17 mouse cellular contexts compared by ENCODE assay signal in genomic region chr4:103208553-103208952, GRCm38 (mm10).
"Had no signal": no experiment of that assay in that cellular context is flagged by ENCODE, and none has a peak within 500 bp of the region (broad histone marks: within the 10 kb centered on the region; RNA-seq: fewer than 3 reads in every experiment).

No protein-coding gene starts in this region.

- DNase-seq: liver, postnatal 0 days; lung, adult 2 months; lung, postnatal 14 days; lung, postnatal 36 days; right cerebral cortex, postnatal 14 days; thymus, adult 18-20 months; thymus, postnatal 25 days; thymus, postnatal 4 days had no signal

- H3K4me3 ChIP-seq: liver, embryonic 15.5 days; lung, embryonic 15.5 days; megakaryocyte, embryonic 14.5 days; midbrain, embryonic 13.5 days; midbrain, embryonic 15.5 days; neural tube, embryonic 12.5 days had no signal

- H3K9me3 ChIP-seq: liver, embryonic 15.5 days; lung, embryonic 15.5 days; megakaryocyte, embryonic 14.5 days; midbrain, embryonic 13.5 days; midbrain, embryonic 15.5 days; neural tube, embryonic 12.5 days had no signal

- H3K27ac ChIP-seq: liver, embryonic 15.5 days; lung, embryonic 15.5 days; macrophage; midbrain, embryonic 13.5 days; midbrain, embryonic 15.5 days; neural tube, embryonic 12.5 days had no signal

- H3K27me3 ChIP-seq: liver, embryonic 15.5 days; lung, embryonic 15.5 days; megakaryocyte, embryonic 14.5 days; midbrain, embryonic 13.5 days; midbrain, embryonic 15.5 days; neural tube, embryonic 12.5 days had no signal

- H3K9ac ChIP-seq: liver, embryonic 15.5 days; liver, postnatal 0 days; lung, embryonic 15.5 days; midbrain, embryonic 13.5 days; midbrain, embryonic 15.5 days; neural tube, embryonic 12.5 days had no signal

- ATAC-seq: liver, postnatal 0 days; lung, postnatal 0 days; midbrain, embryonic 13.5 days; midbrain, embryonic 15.5 days had no signal

- H3K4me2 ChIP-seq: liver, embryonic 15.5 days; lung, embryonic 15.5 days; midbrain, embryonic 11.5 days; midbrain, embryonic 13.5 days; midbrain, embryonic 15.5 days; neural tube, embryonic 12.5 days had no signal
